Mouse (Mus musculus) neutrophil, adult 5-6 weeks (primary cell): ENCODE results near the gene Fam155a. TPM values are rescaled to one million over a fixed set of nuclear protein-coding genes. Genes with fewer than 3 reads are reported as not detected.

Source experiments
- ATAC-seq: fragments of 151-379, 151-347 bp; 2 replicates; pipeline ENCODE4 v1.8.0; 2017; ENCODE audit warnings: mild to moderate bottlenecking, moderate TSS enrichment; ENCODE audit not compliant: insufficient number of reproducible peaks, poor library complexity, low FRiP score, severe bottlenecking; ENCODE audit errors: extremely low read depth
- total RNA-seq: library from RNA; stranded (forward); fragments of 200-1000 nt; gene quantifications from 2 replicates; pipeline ENCODE4 v1.2.3, GENCODE M21; 2017

The Fam155a gene
- total RNA-seq, 1 experiment from 2014 or later: not detected

- no peak for ATAC-seq
Measured at GRCm38 (mm10) chr8:9342998-9343397, 428.0 kb downstream of the Fam155a start.

- no peak for ATAC-seq
Measured at GRCm38 (mm10) chr8:9342593-9342992, 428.4 kb downstream of the Fam155a start.

- ATAC-seq: no peak
Measured at GRCm38 (mm10) chr8:9337905-9338304, 433.1 kb downstream of the Fam155a start.

DNA sequence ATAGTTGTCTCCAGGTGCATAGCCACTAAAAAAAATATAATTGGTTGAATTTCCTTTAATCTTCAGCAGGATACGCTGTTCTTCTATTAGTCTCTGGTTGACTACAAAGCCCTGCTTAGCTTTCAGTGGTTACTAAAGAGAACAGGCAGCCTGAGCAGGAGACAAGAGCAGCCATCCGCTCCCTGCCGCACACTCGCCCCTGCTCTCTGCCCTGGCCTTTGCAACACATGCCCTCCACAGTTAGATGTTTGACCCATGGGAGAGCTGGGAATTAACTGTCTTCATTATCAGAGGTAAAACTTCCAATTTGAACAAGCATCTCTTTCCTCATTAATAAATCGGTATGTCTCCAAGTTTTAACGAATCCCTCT, 435.0 kb downstream of the Fam155a start:
- ATAC-seq: no peak

DNA sequence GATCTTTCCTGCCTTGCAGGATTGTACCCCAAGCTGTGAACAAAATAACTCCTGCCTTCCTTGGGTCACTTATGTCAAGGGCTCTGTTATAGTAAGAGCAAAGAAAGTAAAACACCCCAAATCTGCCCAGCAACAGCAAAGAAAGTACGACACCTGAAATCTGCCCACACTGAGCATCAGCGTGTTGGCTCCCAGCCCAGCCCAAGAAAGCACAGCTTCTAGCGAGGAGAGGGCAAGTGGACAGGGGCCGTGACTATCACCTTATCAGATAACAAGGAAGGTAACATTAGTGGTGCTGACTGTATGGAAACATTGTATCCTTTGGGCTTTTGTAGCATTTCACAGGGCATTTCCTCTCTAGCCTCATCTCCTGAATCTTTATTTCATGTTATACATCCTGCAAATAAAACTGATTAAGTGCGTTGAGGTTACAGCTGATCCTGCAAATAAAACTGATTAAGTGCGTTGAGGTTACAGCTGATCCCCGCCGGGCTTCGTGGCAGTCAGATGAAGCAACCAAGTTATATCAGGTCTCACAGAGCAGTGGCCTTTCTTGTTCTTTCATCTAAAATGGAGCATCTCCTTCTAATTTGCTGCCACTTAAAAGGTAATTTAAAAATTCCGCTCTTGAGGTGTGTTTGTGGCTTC, 435.6 kb downstream of the Fam155a start:
- ATAC-seq: no peak

DNA sequence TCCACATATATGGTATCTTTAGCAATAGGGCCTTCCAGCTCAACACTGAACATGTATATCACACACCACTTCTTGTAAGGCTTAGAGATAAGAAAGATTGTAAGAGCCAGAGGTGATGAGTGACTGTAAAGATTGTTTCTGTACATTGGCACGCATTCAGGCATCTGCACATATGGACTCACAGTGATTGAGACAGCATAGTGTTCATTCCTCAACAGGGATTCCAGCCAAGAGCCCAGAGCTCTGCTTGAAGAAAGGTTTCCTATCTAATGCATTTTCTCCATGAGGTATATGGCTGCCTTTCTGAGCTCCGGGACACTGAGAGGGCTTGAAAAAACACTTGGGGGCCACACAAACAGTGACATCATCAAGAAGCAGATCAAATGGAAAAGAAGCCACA, 438.2 kb downstream of the Fam155a start:
- ATAC-seq: no peak

- ATAC-seq: no peak
Measured at GRCm38 (mm10) chr8:9309456-9309855, 461.5 kb downstream of the Fam155a start.

- ATAC-seq: no peak
Measured at GRCm38 (mm10) chr8:9303526-9304135, 467.3 kb downstream of the Fam155a start.

- no peak for ATAC-seq
Measured at GRCm38 (mm10) chr8:9295046-9295445, 475.9 kb downstream of the Fam155a start.

DNA sequence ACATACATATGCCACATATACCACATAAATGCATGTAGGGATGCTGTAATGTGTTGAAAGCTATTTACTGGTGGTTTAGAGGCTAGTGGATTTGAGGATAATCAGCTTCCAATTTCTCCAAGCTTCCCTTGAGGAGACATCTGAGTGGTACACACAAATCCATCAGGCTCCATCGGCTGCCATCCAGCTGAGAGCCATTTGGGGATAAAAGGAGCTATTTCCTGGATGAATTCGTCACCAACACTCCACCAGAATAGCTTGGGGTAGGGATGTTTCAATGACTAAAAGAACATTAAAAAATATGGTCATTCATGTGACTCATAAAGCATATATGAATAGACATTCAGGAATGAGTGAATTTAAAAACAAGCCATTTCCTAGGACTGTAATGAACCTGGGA, 478.4 kb downstream of the Fam155a start:
- no peak for ATAC-seq

- no peak for ATAC-seq
Measured at GRCm38 (mm10) chr8:9288015-9288729, 482.8 kb downstream of the Fam155a start.

GRCm38 (mm10) chr8:9274117-9274516, 496.8 kb downstream of the Fam155a start:
- no peak for ATAC-seq

DNA sequence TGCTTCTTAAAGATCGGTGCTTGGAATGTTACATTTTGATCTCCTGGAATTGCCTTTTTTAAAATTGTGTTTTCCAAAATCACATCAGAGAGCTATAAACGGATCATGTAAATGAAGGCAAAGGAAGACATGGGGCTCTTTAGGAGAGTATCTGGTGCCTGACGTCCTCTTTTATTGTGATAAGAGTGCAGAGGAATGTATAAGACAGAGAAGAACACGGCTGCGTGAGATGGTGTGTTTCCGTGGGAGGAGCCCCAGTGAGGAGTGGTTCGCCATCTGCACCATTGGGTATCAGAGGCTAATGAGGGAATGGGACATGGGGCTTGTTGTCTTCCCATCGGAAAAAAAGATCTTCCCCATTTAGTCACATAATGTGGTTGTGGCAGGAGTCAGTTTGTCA, 506.6 kb downstream of the Fam155a start:
- no peak for ATAC-seq

DNA sequence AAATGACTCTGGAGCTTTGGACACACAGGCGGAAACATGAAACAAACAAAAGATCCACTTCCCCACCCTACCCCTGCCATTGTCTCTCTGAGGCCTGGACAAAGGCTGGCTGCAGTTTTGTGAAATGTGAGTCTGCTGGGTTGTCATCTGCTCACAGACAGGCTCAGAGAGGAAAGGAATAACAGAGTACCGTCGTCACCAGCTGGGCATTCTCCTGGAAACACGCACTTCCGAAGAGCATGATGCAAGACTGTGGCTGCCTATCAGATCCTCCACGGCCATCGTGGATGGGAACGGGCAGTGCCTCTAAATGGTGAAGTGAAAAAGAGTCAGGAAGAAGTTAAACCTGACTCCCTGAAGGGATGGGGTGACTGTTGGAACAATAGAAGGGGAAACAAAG, 509.4 kb downstream of the Fam155a start:
- ATAC-seq: no peak

- no peak for ATAC-seq
Measured at GRCm38 (mm10) chr8:9255316-9255715, 515.6 kb downstream of the Fam155a start.

GRCm38 (mm10) chr8:9252991-9253390, 518.0 kb downstream of the Fam155a start:
- no peak for ATAC-seq

DNA sequence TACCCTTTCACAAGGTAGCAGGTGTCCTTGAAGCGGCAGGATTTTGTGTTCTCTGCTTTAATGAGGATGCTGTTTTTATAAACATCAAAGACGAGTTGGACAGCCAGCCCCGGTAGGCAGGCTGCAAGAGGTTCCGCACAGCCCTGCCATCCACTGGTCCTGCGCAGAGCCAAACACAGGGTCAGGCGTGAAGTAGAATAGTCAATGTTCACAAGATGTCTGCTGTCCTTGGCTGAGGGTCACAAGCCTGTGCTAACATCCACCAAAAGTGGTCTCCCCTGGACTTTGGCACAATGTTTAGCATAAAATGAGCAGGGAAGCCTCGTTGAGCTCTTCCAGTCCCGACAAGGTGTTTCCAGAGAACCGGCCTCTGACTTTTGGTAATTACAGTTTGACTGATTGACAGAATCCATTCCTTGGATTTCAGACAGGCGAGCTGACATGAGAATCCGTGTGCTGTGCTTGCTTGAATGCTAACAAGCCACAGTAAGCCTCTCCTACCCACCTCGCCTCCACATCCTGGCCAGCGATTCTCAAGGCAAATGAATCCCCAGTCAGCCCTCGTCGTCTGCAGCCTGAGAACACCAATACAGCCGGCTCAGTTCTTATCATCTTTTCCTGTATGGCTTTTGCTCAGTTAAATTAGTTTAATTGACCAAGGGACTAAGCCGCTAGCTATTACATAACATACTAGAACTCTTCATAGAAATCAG, 522.7 kb downstream of the Fam155a start:
- no peak for ATAC-seq

- ATAC-seq: no peak
Measured at GRCm38 (mm10) chr8:9245994-9246393, 525.0 kb downstream of the Fam155a start.

DNA sequence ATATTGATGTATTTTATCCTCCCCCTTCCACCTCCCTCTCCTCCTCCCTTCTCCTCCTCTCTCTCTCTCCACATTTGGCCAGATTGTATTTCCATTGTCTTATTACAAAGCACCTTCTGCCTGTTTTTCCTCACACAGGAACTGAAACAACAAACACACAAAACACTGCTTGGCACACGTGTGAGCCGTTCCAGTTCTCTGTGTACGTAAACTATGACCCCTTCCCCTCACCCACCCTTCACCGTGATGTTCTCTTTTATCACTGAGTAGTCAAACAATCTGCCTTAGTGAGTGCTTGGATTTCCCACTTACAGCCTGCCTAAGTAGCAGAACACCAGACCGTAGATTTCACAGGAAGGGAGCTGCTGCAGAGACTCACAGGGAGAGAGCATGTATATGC, 530.0 kb downstream of the Fam155a start:
- no peak for ATAC-seq

DNA sequence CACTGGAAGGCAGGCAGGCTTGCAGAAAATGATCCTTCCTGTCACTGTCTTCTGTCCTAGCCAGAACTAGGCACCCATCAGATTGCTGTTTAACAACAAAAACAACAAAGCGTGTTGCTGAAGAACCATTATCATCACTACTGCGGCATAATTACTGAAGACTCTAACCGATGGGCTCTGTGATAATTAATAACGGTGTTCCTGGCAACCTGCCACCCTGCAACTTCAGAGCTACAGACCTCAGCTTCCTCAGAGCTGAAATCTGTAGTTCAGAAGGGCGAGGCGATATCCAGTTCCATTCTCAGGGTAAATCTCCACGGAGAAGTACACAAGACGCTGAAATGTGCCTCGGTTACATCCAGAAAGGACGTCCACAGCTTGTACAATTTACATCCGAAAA, 531.2 kb downstream of the Fam155a start:
- ATAC-seq: no peak
